Mouse (Mus musculus) CH12.LX (cell line): Measurements from ENCODE around the gene Gtf3c1. TPM values are rescaled to one million over a fixed set of nuclear protein-coding genes. Genes with fewer than 3 reads are reported as not detected.

ENCODE experiments used
- DNase-seq: peaks from one replicate; pipeline ENCODE4 v3.0.0-alpha.2; 2013; ENCODE audit errors: extremely low read depth
- H3K27ac ChIP-seq: 2 replicates; pipeline ENCODE4 v1.5.1; 2012; ENCODE audit warnings: low read depth, mild to moderate bottlenecking, control low read depth, moderate library complexity; ENCODE audit not compliant: insufficient read depth
- H3K27me3 ChIP-seq: replicated peaks from 2 replicates; pipeline ENCODE3; 2012; ENCODE audit warnings: inconsistent platforms
- H3K36me3 ChIP-seq, 2 experiments: replicated peaks in 1 of 2; 2 replicates each; pipeline versions ENCODE3 to v1.6.1; 2012; ENCODE audit warnings: inconsistent platforms in 1 of 2, low read length in 1 of 2, mild to moderate bottlenecking in 1 of 2, mixed read lengths in 1 of 2, moderate library complexity in 1 of 2; ENCODE audit not compliant: control insufficient read depth in 1 of 2, insufficient read depth in 1 of 2
- H3K4me1 ChIP-seq, 2 experiments: 2 replicates each; pipeline ENCODE4 v1.6.1; 2012; ENCODE audit warnings: inconsistent platforms in 1 of 2, moderate library complexity in 1 of 2; ENCODE audit not compliant: insufficient read depth in 2 of 2, control insufficient read depth in 1 of 2
- H3K4me2 ChIP-seq: 2 replicates; pipeline ENCODE4 v1.6.1; 2012; ENCODE audit warnings: low read depth, mild to moderate bottlenecking, control low read depth; ENCODE audit not compliant: poor library complexity, insufficient read depth, severe bottlenecking
- H3K4me3 ChIP-seq, 3 experiments: fragments of 150-350 bp in 1 of 3; sonication (generic) in 1 of 3; replicated peaks in 1 of 3; 2 replicates each; pipeline versions ENCODE3 to v1.5.1; 2011 to 2012; ENCODE audit warnings: low read depth in 2 of 3, low read length in 2 of 3, mild to moderate bottlenecking in 2 of 3, moderate library complexity in 2 of 3, control low read depth in 1 of 3, improper control_type of control experiment in 1 of 3, inconsistent platforms in 1 of 3, mixed read lengths in 1 of 3; ENCODE audit not compliant: poor library complexity in 1 of 3
- H3K79me2 ChIP-seq: replicated peaks from 2 replicates; pipeline ENCODE4 v1.6.1; 2012; ENCODE audit warnings: mild to moderate bottlenecking, moderate library complexity; ENCODE audit not compliant: control insufficient read depth, poor library complexity, insufficient read depth, severe bottlenecking; ENCODE audit errors: extremely low read depth
- H3K9ac ChIP-seq: 2 replicates; pipeline ENCODE4 v1.6.1; 2012; ENCODE audit warnings: low read depth, mild to moderate bottlenecking, control low read depth, moderate library complexity; ENCODE audit not compliant: insufficient read depth
- H3K9me3 ChIP-seq: replicated peaks from 2 replicates; pipeline ENCODE3; 2012; ENCODE audit warnings: low read length, inconsistent platforms, mixed read lengths
- BHLHE40 ChIP-seq: IDR thresholded peaks from 2 replicates; pipeline ENCODE4 v1.6.1; 2011; ENCODE audit warnings: mild to moderate bottlenecking, low read depth, low read length, improper control_type of control experiment
- CHD1 ChIP-seq: IDR thresholded peaks from 2 replicates; pipeline ENCODE4 v1.6.1; 2012; ENCODE audit warnings: low read depth, low read length, improper control_type of control experiment, inconsistent platforms
- CHD2 ChIP-seq: IDR thresholded peaks from 2 replicates; pipeline ENCODE4 v1.6.1; 2011; ENCODE audit warnings: low read length, improper control_type of control experiment
- CTCF ChIP-seq, 2 experiments: IDR thresholded peaks in 1 of 2; conservative IDR thresholded peaks in 1 of 2; 2 replicates each; pipeline ENCODE4 v1.5.1; 2011 to 2012; ENCODE audit warnings: low read depth in 2 of 2, low read length in 2 of 2, improper control_type of control experiment in 1 of 2, inconsistent platforms in 1 of 2, mild to moderate bottlenecking in 1 of 2, moderate library complexity in 1 of 2
- E2F4 ChIP-seq: IDR thresholded peaks from 2 replicates; pipeline ENCODE4 v1.6.1; 2011; ENCODE audit warnings: low read depth, low read length, improper control_type of control experiment; ENCODE audit not compliant: insufficient replicate concordance
- ELF1 ChIP-seq: IDR thresholded peaks from 2 replicates; pipeline ENCODE4 v1.6.1; 2014; ENCODE audit warnings: low read depth, mild to moderate bottlenecking, inconsistent platforms, low read length, improper control_type of control experiment
- EP300 ChIP-seq: IDR thresholded peaks from 2 replicates; pipeline ENCODE4 v1.6.1; 2011; ENCODE audit warnings: low read length, improper control_type of control experiment
- ETS1 ChIP-seq: conservative IDR thresholded peaks from 2 replicates; pipeline ENCODE4 v1.6.1; 2012; ENCODE audit warnings: low read depth, mild to moderate bottlenecking, inconsistent platforms, low read length, improper control_type of control experiment, moderate library complexity
- GABPA ChIP-seq: IDR thresholded peaks from 2 replicates; pipeline ENCODE4 v1.6.1; 2012; ENCODE audit warnings: low read depth, low read length, improper control_type of control experiment, inconsistent platforms; ENCODE audit not compliant: insufficient replicate concordance
- HCFC1 ChIP-seq: IDR thresholded peaks from 2 replicates; pipeline ENCODE4 v1.6.1; 2012; ENCODE audit warnings: low read depth, mild to moderate bottlenecking, inconsistent platforms, low read length, improper control_type of control experiment
- IRF4 ChIP-seq: IDR thresholded peaks from 2 replicates; pipeline ENCODE4 v1.6.1; 2014; ENCODE audit warnings: low read depth, mild to moderate bottlenecking, inconsistent platforms, low read length, improper control_type of control experiment
- JUN ChIP-seq: IDR thresholded peaks from 2 replicates; pipeline ENCODE4 v1.6.1; 2011; ENCODE audit warnings: low read depth, mild to moderate bottlenecking, low read length, improper control_type of control experiment, moderate library complexity; ENCODE audit not compliant: insufficient read depth
- JUND ChIP-seq: conservative IDR thresholded peaks from 2 replicates; pipeline ENCODE4 v1.6.1; 2011; ENCODE audit warnings: low read depth, low read length, improper control_type of control experiment
- KAT2A ChIP-seq: IDR thresholded peaks from 2 replicates; pipeline ENCODE4 v1.6.1; 2012; ENCODE audit warnings: low read length, improper control_type of control experiment, inconsistent platforms; ENCODE audit not compliant: insufficient replicate concordance
- MAFK ChIP-seq: IDR thresholded peaks from 2 replicates; pipeline ENCODE4 v1.6.1; 2011; ENCODE audit warnings: low read length, improper control_type of control experiment; ENCODE audit not compliant: insufficient replicate concordance
- MAX ChIP-seq: IDR thresholded peaks from 2 replicates; pipeline ENCODE4 v1.6.1; 2011; ENCODE audit warnings: low read length, improper control_type of control experiment
- MAZ ChIP-seq: IDR thresholded peaks from 2 replicates; pipeline ENCODE4 v1.6.1; 2012; ENCODE audit warnings: low read depth, mild to moderate bottlenecking, inconsistent platforms, low read length, improper control_type of control experiment, moderate library complexity
- MEF2A ChIP-seq: IDR thresholded peaks from 2 replicates; pipeline ENCODE4 v1.6.1; 2014; ENCODE audit warnings: low read depth, mild to moderate bottlenecking, inconsistent platforms, low read length, improper control_type of control experiment, borderline replicate concordance
- MXI1 ChIP-seq: IDR thresholded peaks from 2 replicates; pipeline ENCODE4 v1.6.1; 2011; ENCODE audit warnings: mild to moderate bottlenecking, low read depth, low read length, improper control_type of control experiment
- MYC ChIP-seq: IDR thresholded peaks from 2 replicates; pipeline ENCODE4 v1.6.1; 2011; ENCODE audit warnings: low read depth, mild to moderate bottlenecking, improper control_type of control experiment, low read length
- NELFE ChIP-seq: IDR thresholded peaks from 2 replicates; pipeline ENCODE4 v1.6.1; 2011; ENCODE audit warnings: low read depth, low read length, improper control_type of control experiment
- NRF1 ChIP-seq: IDR thresholded peaks from 2 replicates; pipeline ENCODE4 v1.6.1; 2014; ENCODE audit warnings: low read depth, mild to moderate bottlenecking, inconsistent platforms, low read length, improper control_type of control experiment, moderate library complexity
- PAX5 ChIP-seq: IDR thresholded peaks from 2 replicates; pipeline ENCODE4 v1.6.1; 2012; ENCODE audit warnings: low read length, inconsistent platforms, mixed read lengths
- POLR2A ChIP-seq: IDR thresholded peaks from 2 replicates; pipeline ENCODE4 v1.6.1; 2011; ENCODE audit warnings: low read depth, mild to moderate bottlenecking, improper control_type of control experiment, low read length
- POLR2AphosphoS2 ChIP-seq: IDR thresholded peaks from 2 replicates; pipeline ENCODE4 v1.6.1; 2011; ENCODE audit warnings: low read depth, low read length, improper control_type of control experiment
- RAD21 ChIP-seq: IDR thresholded peaks from 2 replicates; pipeline ENCODE4 v1.6.1; 2011; ENCODE audit warnings: low read depth, mild to moderate bottlenecking, low read length, improper control_type of control experiment, moderate library complexity
- RCOR1 ChIP-seq: conservative IDR thresholded peaks from 2 replicates; pipeline ENCODE4 v1.6.1; 2012; ENCODE audit warnings: low read depth, mild to moderate bottlenecking, inconsistent platforms, low read length, improper control_type of control experiment
- SIN3A ChIP-seq: IDR thresholded peaks from 2 replicates; pipeline ENCODE4 v1.6.1; 2012; ENCODE audit warnings: low read length, improper control_type of control experiment, inconsistent platforms
- SMC3 ChIP-seq: IDR thresholded peaks from 2 replicates; pipeline ENCODE4 v1.6.1; 2011; ENCODE audit warnings: low read depth, low read length, improper control_type of control experiment
- TBP ChIP-seq: conservative IDR thresholded peaks from 2 replicates; pipeline ENCODE4 v1.6.1; 2011; ENCODE audit warnings: low read depth, low read length, improper control_type of control experiment
- TCF12 ChIP-seq: IDR thresholded peaks from 2 replicates; pipeline ENCODE4 v1.6.1; 2014; ENCODE audit warnings: low read depth, mild to moderate bottlenecking, inconsistent platforms, low read length, improper control_type of control experiment
- UBTF ChIP-seq: IDR thresholded peaks from 2 replicates; pipeline ENCODE4 v1.6.1; 2012; ENCODE audit warnings: low read depth, mild to moderate bottlenecking, inconsistent platforms, low read length, improper control_type of control experiment, moderate library complexity
- USF1 ChIP-seq: IDR thresholded peaks from 2 replicates; pipeline ENCODE4 v1.6.1; 2014; ENCODE audit warnings: low read depth, mild to moderate bottlenecking, inconsistent platforms, low read length, improper control_type of control experiment
- USF2 ChIP-seq: conservative IDR thresholded peaks from 2 replicates; pipeline ENCODE4 v1.6.1; 2011; ENCODE audit warnings: low read depth, low read length, improper control_type of control experiment
- ZC3H11A ChIP-seq: IDR thresholded peaks from 2 replicates; pipeline ENCODE4 v1.6.1; 2012; ENCODE audit warnings: low read depth, mild to moderate bottlenecking, inconsistent platforms, low read length, improper control_type of control experiment
- ZKSCAN1 ChIP-seq: IDR thresholded peaks from 2 replicates; pipeline ENCODE4 v1.6.1; 2012; ENCODE audit warnings: low read depth, inconsistent platforms, low read length, improper control_type of control experiment, borderline replicate concordance
- ZMIZ1 ChIP-seq: IDR thresholded peaks from 2 replicates; pipeline ENCODE4 v1.6.1; 2012; ENCODE audit warnings: low read depth, mild to moderate bottlenecking, inconsistent platforms, low read length, improper control_type of control experiment
- ZNF384 ChIP-seq: IDR thresholded peaks from 2 replicates; pipeline ENCODE4 v1.6.1; 2012; ENCODE audit warnings: low read depth, low read length, improper control_type of control experiment, inconsistent platforms
- dilution Hi-C: fragments of 300-500 bp; cut with MboI; formaldehyde crosslinking; loops from 2 replicates; pipeline ENCODE4 v1.14.3; 2020; ENCODE audit warnings: low sequenced_read_pairs; ENCODE audit not compliant: extremely low pct_unique_long_range_greater_than_20kb, extremely low pct_ligation_motif_present
- in situ Hi-C: fragments of 300-500 bp; cut with MboI; formaldehyde crosslinking; loops from 3 replicates; pipeline ENCODE4 v1.14.3; 2019; ENCODE audit warnings: low sequenced_read_pairs, low pct_ligation_motif_present, low pct_unique_long_range_greater_than_20kb, mixed read lengths
- polyA plus RNA-seq: library from polyadenylated mRNA; unstranded; fragments of >175 nt; gene quantifications from 2 replicates; pipeline ENCODE4 v1.2.1, GENCODE M21; 2012; ENCODE audit warnings: low read depth; ENCODE audit not compliant: insufficient read length
- total RNA-seq, 2 experiments: library from RNA; depleted of rRNA; stranded (reverse); fragments of 300-350 nt in 1 of 2; fragments of >200 nt in 1 of 2; gene quantifications; 2 replicates each; pipeline ENCODE4 v1.2.3; 2012 to 2014

Gtf3c1 gene
- total and polyA plus RNA-seq, 3 experiments: 20.2 to 48.4 (median 46.8) TPM

DNA sequence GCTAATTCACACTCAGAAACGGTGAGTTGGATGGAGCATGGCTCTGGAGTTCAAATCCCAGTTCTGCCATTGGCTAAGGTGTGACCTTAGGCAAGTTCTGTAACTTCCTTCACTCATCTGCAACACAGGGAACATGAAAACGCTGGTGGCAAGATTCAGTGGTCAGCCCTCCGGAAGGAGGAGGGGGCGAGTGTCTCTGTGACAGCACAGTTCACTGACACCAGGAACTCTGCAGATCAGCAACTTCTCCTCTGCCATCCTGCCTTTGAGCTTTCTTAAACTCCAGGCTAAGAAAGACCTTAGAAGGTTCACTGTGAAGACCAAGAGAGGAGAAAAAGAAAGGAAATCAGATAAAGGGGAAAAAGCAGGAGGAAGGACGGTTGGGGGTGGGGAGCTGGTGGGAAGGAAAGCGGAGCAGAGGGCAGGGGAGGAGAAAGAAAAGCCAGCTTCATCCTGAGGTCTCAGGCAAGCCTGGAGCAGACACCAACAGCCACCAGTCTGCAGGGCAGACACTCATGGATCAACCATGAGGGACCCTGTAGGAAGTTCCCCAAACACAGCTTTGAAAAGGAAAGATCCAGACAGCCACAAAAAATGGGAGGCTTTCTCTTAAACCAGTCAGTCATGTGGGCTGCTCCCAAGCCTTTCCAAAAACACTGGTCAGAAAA is 106.8 kb downstream of the Gtf3c1 start:
- TF ChIP-seq MEF2A: 0 out of 2 replicates have a peak, but pooled peaks have one; percentile 37
- TF ChIP-seq TBP: 0 out of 2 replicates have a peak, but pooled peaks have one; percentile 52
- TF ChIP-seq UBTF: no peak
- TF ChIP-seq ELF1: no peak
- peak; percentile 18 for TF ChIP-seq MAX
- TF ChIP-seq POLR2A: peak; percentile 50; the same call in 1 of the 2 replicates
- 0 out of 2 replicates have a peak, but pooled peaks have one; percentile 18 for TF ChIP-seq MXI1
- TF ChIP-seq TCF12: peak; percentile 19; the same call in 1 of the 2 replicates
- no peak for TF ChIP-seq GABPA
- peak; percentile 76 for TF ChIP-seq MAZ
- TF ChIP-seq ETS1: no peak; the same call in none of the 2 replicates
- peak; percentile 90; the same call in 1 of the 2 replicates for TF ChIP-seq CHD1
- no peak; the same call in 1 of the 2 replicates for TF ChIP-seq EP300
- peak; percentile 25; the same call in 1 of the 2 replicates for TF ChIP-seq NELFE
- TF ChIP-seq RAD21: no peak
- TF ChIP-seq JUND: no peak
- TF ChIP-seq E2F4: no peak
- no peak for TF ChIP-seq RCOR1
- no peak; the same call in 1 of the 2 replicates for TF ChIP-seq MAFK
- 0 out of 2 replicates have a peak, but pooled peaks have one; percentile 9 for TF ChIP-seq KAT2A
- TF ChIP-seq SMC3: no peak
- TF ChIP-seq ZNF384: no peak
- TF ChIP-seq IRF4: 0 out of 2 replicates have a peak, but pooled peaks have one; percentile 11
- TF ChIP-seq NRF1: no peak
- TF ChIP-seq CHD2: peak; percentile 38; the same call in 1 of the 2 replicates
- TF ChIP-seq USF2: no peak
- TF ChIP-seq ZKSCAN1: no peak
- no peak for TF ChIP-seq CTCF (conservative IDR thresholded peaks at IDR 0.05 in 1 of 2, IDR thresholded peaks at IDR 0.05 in 1 of 2; ENCODE audit: low read depth in 2 of 2, low read length in 2 of 2)
- TF ChIP-seq MYC: no peak
- TF ChIP-seq PAX5: no peak
- TF ChIP-seq HCFC1: no peak; the same call in 1 of the 2 replicates
- no peak; the same call in 1 of the 2 replicates for TF ChIP-seq BHLHE40
- 0 out of 2 replicates have a peak, but pooled peaks have one; percentile 53 for TF ChIP-seq ZMIZ1
- no peak for TF ChIP-seq ZC3H11A
- TF ChIP-seq JUN: no peak
- TF ChIP-seq SIN3A: peak; percentile 61
- no peak for TF ChIP-seq USF1
- no peak for TF ChIP-seq POLR2AphosphoS2
- Histone ChIP-seq H3K4me1 (peaks cover 28 to 68% of the 10 kb centered on the region in 2 experiments), H3K4me2 (peak overlapping the region; percentile 48), H3K27me3 (no peaks in the 10 kb centered on the region), H3K9ac (peak overlapping the region; percentile 47), H3K9me3 (no peaks in the 10 kb centered on the region), H3K27ac (peak overlapping the region; percentile 96), H3K36me3 (peaks cover 6 to 13% of the 10 kb centered on the region in 2 experiments), H3K4me3 (peak overlapping the region; percentile 13 to 49 (median 42)), H3K79me2 (peaks cover 23% of the 10 kb centered on the region)
- in situ Hi-C loops: no loop called here
- dilution Hi-C loops: no loop called here
- no peak for DNase-seq
